Mouse (Mus musculus): ENCODE measurements around the gene Ctcf. TPM values are rescaled to one million over a fixed set of nuclear protein-coding genes. Genes with fewer than 3 reads are reported as not detected.
A peak's percentile ranks its signal among the peaks of the same experiment; 100 is the strongest.

The Ctcf gene
- polyA plus RNA-seq, 1 experiment from 2014 or later: 117 TPM

DNA sequence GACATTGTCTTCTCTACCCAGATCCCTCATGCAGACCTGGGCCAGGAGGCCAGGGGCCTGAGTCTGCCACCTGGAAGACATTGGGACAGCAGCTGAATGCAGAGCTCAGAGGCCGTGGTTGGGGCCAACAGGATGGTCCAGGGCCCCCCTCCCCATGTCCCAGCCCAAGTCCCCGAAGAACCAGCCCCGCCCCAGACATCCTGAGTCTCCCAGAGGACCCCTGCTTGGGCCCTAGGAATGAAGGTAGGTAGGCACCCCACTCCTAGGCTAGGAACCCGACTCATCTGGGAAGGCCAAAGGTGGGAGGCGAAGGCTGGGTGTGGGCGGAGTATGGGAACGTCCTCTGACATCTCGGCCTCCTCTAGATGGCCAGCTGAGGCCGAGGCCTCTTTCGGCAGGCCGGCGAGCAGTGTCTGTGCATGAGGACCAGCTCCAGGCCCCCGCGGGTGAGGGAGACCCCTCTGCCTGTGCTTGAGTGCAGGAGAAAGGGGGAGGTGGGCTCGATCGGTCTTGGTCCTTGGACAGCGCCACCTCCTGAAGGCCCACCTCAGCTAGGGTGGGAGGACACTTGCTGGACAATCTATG is 60.9 kb downstream of the Ctcf start:
- H3K4me2 ChIP-seq (replicated peaks; ENCODE audit: low read depth, low read length): no peak overlapping the region
- peaks cover 26% of the 10 kb centered on the region for H3K36me3 ChIP-seq (ENCODE audit: insufficient read depth, low read length)
- no peak overlapping the region for H3K9ac ChIP-seq (replicated peaks; ENCODE audit: low read length)
- WGBS: 90% methylated on average over 17 of the region's 17 CpGs
- H3K27ac ChIP-seq (ENCODE audit: low read length): no peak overlapping the region
- no peak overlapping the region for H3K4me3 ChIP-seq (ENCODE audit: low read length)
- peaks cover 28% of the 10 kb centered on the region for H3K4me1 ChIP-seq (ENCODE audit: insufficient read depth, low read length)
- no peak for ATAC-seq (ENCODE audit: low FRiP score, low TSS enrichment)
- H3K9me3 ChIP-seq (ENCODE audit: low read length): no peaks in the 10 kb centered on the region
- H3K27me3 ChIP-seq (ENCODE audit: insufficient read depth, low read length): no peaks in the 10 kb centered on the region

DNA sequence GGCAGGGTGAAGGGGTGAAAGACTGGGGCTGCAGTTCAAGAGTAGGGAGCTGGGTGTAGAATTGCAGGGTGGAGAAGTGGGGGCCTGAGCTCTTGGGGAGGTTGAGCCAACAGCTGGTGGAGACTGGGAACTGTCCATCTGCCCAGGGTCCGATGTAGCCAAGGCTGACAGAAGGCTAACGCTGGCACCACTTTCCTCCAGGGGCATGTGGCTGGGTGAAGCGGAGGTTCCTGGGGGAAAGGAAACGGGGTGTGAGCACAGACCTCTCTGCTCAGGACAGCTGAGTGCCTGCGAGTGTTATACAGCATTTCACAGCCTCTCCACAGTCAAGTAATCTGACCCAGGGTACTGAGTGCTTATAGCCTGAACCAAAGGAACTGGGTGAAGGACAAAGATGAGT is 62.4 kb downstream of the Ctcf start:
- no peak overlapping the region for H3K4me3 ChIP-seq (ENCODE audit: low read length)
- H3K36me3 ChIP-seq (ENCODE audit: insufficient read depth, low read length): peaks cover 33% of the 10 kb centered on the region
- H3K9ac ChIP-seq (replicated peaks; ENCODE audit: low read length): no peak overlapping the region
- H3K4me2 ChIP-seq (replicated peaks; ENCODE audit: low read depth, low read length): no peak overlapping the region
- no peaks in the 10 kb centered on the region for H3K27me3 ChIP-seq (ENCODE audit: insufficient read depth, low read length)
- no peak for ATAC-seq (ENCODE audit: low FRiP score, low TSS enrichment)
- WGBS: 92% methylated on average over 5 of the region's 5 CpGs
- no peaks in the 10 kb centered on the region for H3K9me3 ChIP-seq (ENCODE audit: low read length)
- H3K4me1 ChIP-seq (ENCODE audit: insufficient read depth, low read length): peaks cover 28% of the 10 kb centered on the region
- H3K27ac ChIP-seq (ENCODE audit: low read length): no peak overlapping the region

DNA sequence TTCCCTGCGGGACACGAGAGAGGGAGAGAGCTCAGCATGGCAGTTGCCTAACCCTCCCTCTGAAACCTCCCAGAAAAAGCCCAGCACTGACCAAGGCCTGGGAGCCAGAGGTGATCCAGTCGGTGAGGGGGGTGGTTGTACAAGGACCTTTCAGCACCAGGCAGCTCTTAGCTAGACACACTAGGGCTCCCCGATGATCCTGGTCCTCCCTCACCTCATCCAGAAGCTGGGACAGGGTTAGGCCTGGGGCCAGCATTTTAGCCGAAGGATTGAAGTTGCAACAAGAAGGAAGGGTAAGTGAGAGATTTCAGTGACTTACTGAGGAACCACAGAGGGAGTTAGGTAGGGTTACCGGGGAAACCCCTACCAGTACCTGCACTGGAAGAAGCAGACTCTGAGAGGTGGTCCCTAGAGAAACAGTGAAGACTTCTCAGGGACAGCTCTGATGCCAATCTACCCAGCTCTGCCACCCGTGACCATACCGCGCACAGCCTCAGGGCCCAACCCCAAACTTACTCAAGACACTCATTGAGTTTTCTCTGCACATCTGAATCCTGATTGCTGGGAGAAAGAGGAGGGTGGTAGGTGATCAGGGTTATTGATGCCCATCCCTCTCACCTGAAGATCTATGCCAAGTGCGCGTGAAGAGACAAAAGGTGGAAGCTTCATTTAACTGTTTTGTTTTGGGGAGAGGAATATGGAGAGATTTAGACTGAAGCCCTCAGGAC is 63.3 kb downstream of the Ctcf start:
- no peaks in the 10 kb centered on the region for H3K27me3 ChIP-seq (ENCODE audit: insufficient read depth, low read length)
- peak overlapping the region; percentile 74 for H3K9ac ChIP-seq (replicated peaks; ENCODE audit: low read length)
- no peak overlapping the region for H3K27ac ChIP-seq (ENCODE audit: low read length)
- H3K36me3 ChIP-seq (ENCODE audit: insufficient read depth, low read length): peaks cover 41% of the 10 kb centered on the region
- H3K4me1 ChIP-seq (ENCODE audit: insufficient read depth, low read length): peaks cover 19% of the 10 kb centered on the region
- H3K9me3 ChIP-seq (ENCODE audit: low read length): no peaks in the 10 kb centered on the region
- WGBS: 89% methylated on average over 11 of the region's 11 CpGs
- peak overlapping the region; percentile 71 for H3K4me3 ChIP-seq (ENCODE audit: low read length)
- no peak for ATAC-seq (ENCODE audit: low FRiP score, low TSS enrichment)
- peak overlapping the region; percentile 93 for H3K4me2 ChIP-seq (replicated peaks; ENCODE audit: low read depth, low read length)

DNA sequence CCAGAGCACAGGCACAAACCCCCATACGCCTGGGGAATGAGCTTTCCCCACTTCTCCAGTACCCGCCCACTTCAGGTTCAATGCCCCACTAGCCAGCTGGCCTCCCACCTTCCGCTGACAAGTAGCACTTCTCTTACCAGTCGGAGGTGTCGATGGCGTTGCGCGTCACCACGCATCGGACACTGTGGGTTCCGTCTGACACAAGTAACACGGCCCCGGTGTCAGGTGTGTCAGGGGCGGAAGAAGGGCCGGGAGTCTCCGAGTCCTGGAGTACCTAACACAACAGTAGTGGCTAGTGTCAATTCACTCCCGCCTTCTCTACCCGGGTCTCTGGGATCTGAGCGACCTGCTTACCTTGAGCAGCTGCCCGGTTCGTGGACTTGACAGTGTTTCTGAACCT is 64.2 kb downstream of the Ctcf start:
- ATAC-seq (ENCODE audit: low FRiP score, low TSS enrichment): peak; percentile 39
- Histone ChIP-seq H3K9ac (replicated peaks; ENCODE audit: low read length) (peak overlapping the region; percentile 74), H3K9me3 (ENCODE audit: low read length) (no peaks in the 10 kb centered on the region), H3K27me3 (ENCODE audit: insufficient read depth, low read length) (no peaks in the 10 kb centered on the region), H3K27ac (ENCODE audit: low read length) (peak overlapping the region; percentile 95), H3K4me1 (ENCODE audit: insufficient read depth, low read length) (peaks cover 19% of the 10 kb centered on the region), H3K36me3 (ENCODE audit: insufficient read depth, low read length) (peaks cover 41% of the 10 kb centered on the region), H3K4me2 (replicated peaks; ENCODE audit: low read depth, low read length) (peak overlapping the region; percentile 93), H3K4me3 (ENCODE audit: low read length) (peak overlapping the region; percentile 71)
- WGBS: under 1% methylated on average over 21 of the region's 21 CpGs

DNA sequence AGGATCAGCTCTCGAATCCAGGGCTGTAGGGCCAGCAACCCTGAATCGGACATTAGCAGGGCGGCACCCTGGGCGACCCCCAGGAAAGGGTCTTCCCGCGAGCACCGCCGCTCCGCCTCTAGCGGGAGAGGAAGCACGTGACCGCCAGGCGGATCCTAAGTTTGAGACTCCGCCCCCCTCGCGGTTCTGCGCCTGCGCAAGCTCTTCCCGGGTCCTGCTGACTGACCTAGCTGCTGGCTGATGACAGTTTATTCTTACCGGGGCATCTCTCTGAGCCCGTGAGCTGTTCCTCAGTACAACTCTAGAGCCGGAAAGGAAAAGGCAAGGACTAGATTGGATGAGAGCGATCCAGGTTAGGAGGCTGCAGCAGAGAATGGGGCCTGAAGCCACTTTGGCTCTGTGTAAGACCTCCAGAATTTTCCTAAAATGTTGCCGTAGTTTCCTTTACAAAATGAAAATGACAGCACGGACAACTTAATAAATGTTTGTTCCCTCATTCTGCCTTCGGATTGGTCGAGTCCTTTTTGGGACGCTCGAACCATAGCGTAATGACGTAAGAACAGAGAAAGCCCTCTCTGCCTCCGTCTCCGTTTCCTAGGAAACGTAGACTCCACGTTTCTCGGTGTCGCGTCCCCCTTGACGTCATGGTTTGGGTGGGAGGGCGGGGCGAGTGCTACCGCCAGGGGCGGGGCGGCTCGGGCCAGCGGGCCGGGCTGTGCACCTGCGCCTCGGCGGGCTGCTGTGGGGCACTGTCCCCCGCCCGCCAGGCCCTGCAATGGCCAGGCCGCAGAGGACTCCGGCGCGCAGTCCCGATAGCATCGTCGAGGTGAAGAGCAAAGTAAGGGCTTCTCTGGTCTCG is 64.8 kb downstream of the Ctcf start, which contains the start of the genes Acd and Pard6a:
Acd (minus strand) TSS at position 137 of the 859 bp plus-strand sequence.
Pard6a (plus strand) TSS at position 183 of the 859 bp plus-strand sequence.
- Histone ChIP-seq H3K4me3 (ENCODE audit: low read length) (peak within 1 kb of the TSS; percentile 71), H3K9ac (replicated peaks; ENCODE audit: low read length) (peak within 1 kb of the TSS; percentile 74), H3K27me3 (ENCODE audit: insufficient read depth, low read length) (no peaks in the 10 kb centered on the region), H3K36me3 (ENCODE audit: insufficient read depth, low read length) (peaks cover 41% of the 10 kb centered on the region), H3K9me3 (ENCODE audit: low read length) (no peaks in the 10 kb centered on the region), H3K4me2 (replicated peaks; ENCODE audit: low read depth, low read length) (peak within 1 kb of the TSS; percentile 93), H3K27ac (ENCODE audit: low read length) (peak within 1 kb of the TSS; percentile 95), H3K4me1 (ENCODE audit: insufficient read depth, low read length) (peaks cover 21% of the 10 kb centered on the region)
- under 1% methylated on average over 60 of the region's 60 CpGs for WGBS
- peak; percentile 73 for ATAC-seq (ENCODE audit: low FRiP score, low TSS enrichment)

DNA sequence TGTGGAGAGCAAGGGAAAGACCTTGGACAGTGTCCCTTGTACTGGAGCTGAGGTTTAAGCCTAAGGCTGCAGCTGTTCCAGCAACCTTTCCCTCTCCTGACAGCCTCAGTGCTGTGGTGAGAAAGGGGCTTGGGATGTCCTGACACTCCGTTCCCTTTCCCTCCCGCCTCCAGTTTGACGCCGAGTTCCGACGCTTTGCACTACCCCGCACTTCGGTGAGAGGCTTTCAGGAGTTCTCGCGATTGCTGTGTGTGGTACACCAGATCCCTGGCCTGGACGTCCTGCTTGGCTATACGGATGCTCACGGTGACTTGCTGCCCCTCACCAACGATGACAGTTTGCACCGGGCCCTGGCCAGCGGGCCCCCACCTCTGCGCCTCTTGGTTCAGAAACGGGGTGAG is 65.6 kb downstream of the Ctcf start:
- Histone ChIP-seq H3K4me2 (replicated peaks; ENCODE audit: low read depth, low read length) (peak overlapping the region; percentile 93), H3K4me1 (ENCODE audit: insufficient read depth, low read length) (peaks cover 29% of the 10 kb centered on the region), H3K9ac (replicated peaks; ENCODE audit: low read length) (peak overlapping the region; percentile 74), H3K27me3 (ENCODE audit: insufficient read depth, low read length) (no peaks in the 10 kb centered on the region), H3K27ac (ENCODE audit: low read length) (peak overlapping the region; percentile 65), H3K4me3 (ENCODE audit: low read length) (peak overlapping the region; percentile 71), H3K9me3 (ENCODE audit: low read length) (no peaks in the 10 kb centered on the region), H3K36me3 (ENCODE audit: insufficient read depth, low read length) (peaks cover 38% of the 10 kb centered on the region)
- 0 out of 2 replicates have a peak, but pooled peaks have one; percentile 6 for ATAC-seq (ENCODE audit: low FRiP score, low TSS enrichment)
- WGBS: 39% methylated on average over 18 of the region's 18 CpGs

DNA sequence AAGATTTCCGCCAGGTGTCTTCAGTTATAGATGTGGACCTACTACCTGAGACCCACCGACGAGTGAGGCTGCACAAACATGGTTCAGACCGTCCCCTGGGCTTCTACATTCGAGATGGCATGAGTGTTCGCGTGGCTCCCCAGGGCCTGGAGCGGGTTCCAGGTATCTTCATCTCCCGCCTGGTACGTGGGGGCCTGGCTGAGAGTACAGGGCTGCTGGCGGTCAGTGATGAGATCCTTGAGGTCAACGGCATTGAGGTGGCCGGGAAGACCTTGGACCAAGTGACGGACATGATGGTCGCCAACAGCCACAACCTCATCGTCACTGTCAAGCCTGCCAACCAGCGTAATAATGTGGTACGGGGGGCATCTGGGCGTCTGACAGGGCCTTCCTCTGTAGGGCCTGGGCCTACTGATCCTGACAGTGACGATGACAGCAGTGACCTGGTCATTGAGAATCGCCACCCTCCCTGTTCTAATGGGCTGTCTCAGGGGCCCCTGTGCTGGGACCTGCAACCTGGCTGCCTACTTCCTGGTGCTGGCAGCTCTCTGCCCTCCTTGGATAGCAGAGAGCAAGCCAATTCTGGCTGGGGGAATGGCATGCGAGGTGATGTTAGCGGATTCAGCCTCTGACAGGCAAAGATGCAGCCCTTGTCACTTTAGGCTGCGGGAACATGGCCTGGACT is 66.5 kb downstream of the Ctcf start:
- Histone ChIP-seq H3K27me3 (ENCODE audit: insufficient read depth, low read length) (no peaks in the 10 kb centered on the region), H3K36me3 (ENCODE audit: insufficient read depth, low read length) (peaks cover 29% of the 10 kb centered on the region), H3K27ac (ENCODE audit: low read length) (no peak overlapping the region), H3K4me2 (replicated peaks; ENCODE audit: low read depth, low read length) (no peak overlapping the region), H3K4me3 (ENCODE audit: low read length) (no peak overlapping the region), H3K9ac (replicated peaks; ENCODE audit: low read length) (no peak overlapping the region), H3K9me3 (ENCODE audit: low read length) (no peaks in the 10 kb centered on the region), H3K4me1 (ENCODE audit: insufficient read depth, low read length) (peaks cover 33% of the 10 kb centered on the region)
- ATAC-seq (ENCODE audit: low FRiP score, low TSS enrichment): no peak
- WGBS: 91% methylated on average over 24 of the region's 24 CpGs

DNA sequence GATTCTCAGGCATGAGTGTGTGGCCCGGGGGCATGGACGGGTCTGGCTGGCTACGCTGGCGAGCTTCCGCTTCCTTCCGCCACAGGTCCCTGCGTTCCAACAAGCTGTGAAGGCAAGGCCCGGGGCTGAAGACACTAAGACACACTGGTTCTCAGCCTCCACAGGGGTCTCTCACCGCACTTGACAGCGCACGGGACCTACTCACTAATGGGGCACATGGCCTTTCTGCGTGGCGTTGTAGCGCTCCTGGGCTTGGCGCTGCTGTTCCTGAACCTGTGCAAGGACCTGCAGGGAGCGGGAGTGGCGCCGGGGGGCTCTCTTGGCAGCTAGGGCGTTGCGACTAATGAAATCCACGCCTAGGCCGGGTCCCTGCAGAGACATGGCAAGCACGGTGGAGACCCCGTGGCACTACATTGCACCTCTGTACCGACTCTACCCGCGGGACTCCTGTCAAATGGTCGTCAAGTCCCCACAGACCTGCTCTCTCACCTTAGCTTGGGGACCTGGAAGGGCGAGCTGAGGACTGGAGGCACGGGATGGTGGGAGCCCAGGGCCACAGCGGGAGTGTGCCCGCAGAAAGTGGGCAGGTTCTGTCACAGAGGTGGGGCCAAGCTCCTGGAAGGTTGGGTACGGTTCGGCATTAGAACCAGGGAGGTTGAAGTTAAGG is 67.9 kb downstream of the Ctcf start:
- no peak overlapping the region for H3K4me2 ChIP-seq (replicated peaks; ENCODE audit: low read depth, low read length)
- no peak overlapping the region for H3K9ac ChIP-seq (replicated peaks; ENCODE audit: low read length)
- H3K27ac ChIP-seq (ENCODE audit: low read length): no peak overlapping the region
- H3K4me3 ChIP-seq (ENCODE audit: low read length): no peak overlapping the region
- H3K4me1 ChIP-seq (ENCODE audit: insufficient read depth, low read length): peaks cover 33% of the 10 kb centered on the region
- H3K36me3 ChIP-seq (ENCODE audit: insufficient read depth, low read length): peaks cover 19% of the 10 kb centered on the region
- H3K27me3 ChIP-seq (ENCODE audit: insufficient read depth, low read length): no peaks in the 10 kb centered on the region
- 92% methylated on average over 34 of the region's 34 CpGs for WGBS
- H3K9me3 ChIP-seq (ENCODE audit: low read length): no peaks in the 10 kb centered on the region
- ATAC-seq (ENCODE audit: low FRiP score, low TSS enrichment): no peak

DNA sequence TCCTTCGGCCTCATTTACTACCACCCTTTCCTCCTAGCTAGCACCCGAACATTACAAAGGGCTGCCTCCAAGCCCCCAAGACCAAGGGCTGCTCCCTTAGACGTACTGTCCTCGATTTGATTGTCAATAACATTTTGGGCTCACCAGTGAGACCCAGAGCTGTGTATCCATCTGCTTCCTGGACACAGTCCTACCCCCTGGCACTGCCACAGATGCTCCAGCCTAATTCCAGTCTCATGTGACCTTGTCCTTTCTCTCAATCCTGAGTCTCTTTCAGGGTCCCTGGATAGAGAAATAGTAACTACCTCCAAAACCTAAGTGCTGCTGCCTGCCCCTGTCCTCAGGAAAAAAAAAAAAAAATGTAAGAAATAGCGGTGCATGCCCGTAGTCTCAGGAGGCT is 68.6 kb downstream of the Ctcf start:
- Histone ChIP-seq H3K36me3 (ENCODE audit: insufficient read depth, low read length) (peaks cover 19% of the 10 kb centered on the region), H3K4me1 (ENCODE audit: insufficient read depth, low read length) (peaks cover 28% of the 10 kb centered on the region), H3K9ac (replicated peaks; ENCODE audit: low read length) (no peak overlapping the region), H3K4me3 (ENCODE audit: low read length) (no peak overlapping the region), H3K9me3 (ENCODE audit: low read length) (no peaks in the 10 kb centered on the region), H3K4me2 (replicated peaks; ENCODE audit: low read depth, low read length) (no peak overlapping the region), H3K27ac (ENCODE audit: low read length) (no peak overlapping the region), H3K27me3 (ENCODE audit: insufficient read depth, low read length) (no peaks in the 10 kb centered on the region)
- no peak for ATAC-seq (ENCODE audit: low FRiP score, low TSS enrichment)
- 91% methylated on average over 6 of the region's 6 CpGs for WGBS
